Mouse (Mus musculus) inflammation-experienced regulatory T-cells (primary cell): Measurements from ENCODE around the gene Glp2r. TPM values are rescaled to one million over a fixed set of nuclear protein-coding genes. Genes with fewer than 3 reads are reported as not detected.

ENCODE experiments used
- polyA plus RNA-seq, 2 experiments: library from polyadenylated mRNA; unstranded; fragments of 100-300 nt; shearing (Covaris generic); gene quantifications; one replicate each; pipeline ENCODE4 v1.2.1; 2017

Glp2r gene
- polyA plus RNA-seq = not detected

DNA sequence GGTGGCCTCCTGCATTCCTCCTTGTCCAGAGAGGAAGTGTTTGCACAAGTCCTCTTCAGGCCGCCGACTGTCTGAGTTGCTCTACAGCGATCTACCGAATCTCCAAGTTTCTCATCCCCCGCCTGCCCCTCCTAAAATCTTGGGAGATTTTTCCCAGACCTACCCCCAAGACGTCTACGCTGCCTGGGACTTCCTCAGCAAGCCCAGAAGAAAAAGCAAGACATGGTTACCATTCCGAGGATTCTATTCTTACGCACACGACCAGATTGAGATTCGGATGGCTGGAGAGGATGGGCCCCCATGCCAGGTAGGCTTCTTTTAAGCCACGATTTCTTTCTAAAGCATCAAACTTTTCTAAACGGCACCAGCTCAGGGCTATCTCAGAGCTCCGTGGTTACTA is at the start of gene Glp2r:
Gene Glp2r (minus strand): TSS at position 101 of the 400 bp plus-strand sequence.

DNA sequence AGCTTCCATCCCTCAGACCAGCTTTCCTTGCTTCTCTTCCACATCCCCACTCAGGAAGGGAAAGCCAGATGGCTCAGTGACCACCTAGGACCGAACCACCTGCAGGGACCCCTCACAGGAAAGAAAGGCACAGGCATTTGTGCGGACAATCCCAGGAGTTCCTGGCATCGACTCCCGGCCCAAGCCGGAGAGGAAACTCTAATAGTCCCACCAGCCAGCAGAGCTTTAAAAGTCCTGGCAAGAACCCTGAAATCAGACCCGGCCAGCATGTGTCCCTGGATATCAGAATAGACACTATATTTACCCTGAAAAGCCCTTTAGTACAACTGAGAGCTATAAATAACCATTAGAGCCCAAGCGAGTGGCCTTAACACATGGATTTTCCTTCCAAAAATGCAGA is 27.0 kb upstream of the Glp2r start, which contains the start of gene Dhrs7c:
Gene Dhrs7c (plus strand): TSS at position 257 of the 400 bp plus-strand sequence.

DNA sequence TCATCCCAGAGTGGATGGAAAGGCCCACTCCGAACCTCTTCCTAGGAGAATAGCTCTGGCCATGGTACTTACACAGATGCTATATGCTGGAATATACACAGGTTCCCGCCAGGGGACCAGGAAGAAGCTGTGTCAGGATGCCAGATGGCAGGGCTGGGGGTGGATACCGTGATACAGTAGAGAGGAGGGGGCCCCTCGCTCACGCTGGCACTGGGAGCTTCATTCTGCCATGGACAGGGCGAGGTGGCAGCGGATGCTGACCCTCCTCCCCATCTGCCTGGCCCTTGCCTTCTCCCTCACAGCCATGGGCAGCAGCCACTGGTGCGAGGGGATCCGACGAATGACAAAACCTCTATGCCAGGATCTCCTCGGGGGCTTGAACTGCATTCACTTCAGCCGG is 3.4 kb upstream of the Glp2r start, which contains the start of gene Gsg1l2:
Gene Gsg1l2 (plus strand): TSS at position 230 of the 400 bp plus-strand sequence.

DNA sequence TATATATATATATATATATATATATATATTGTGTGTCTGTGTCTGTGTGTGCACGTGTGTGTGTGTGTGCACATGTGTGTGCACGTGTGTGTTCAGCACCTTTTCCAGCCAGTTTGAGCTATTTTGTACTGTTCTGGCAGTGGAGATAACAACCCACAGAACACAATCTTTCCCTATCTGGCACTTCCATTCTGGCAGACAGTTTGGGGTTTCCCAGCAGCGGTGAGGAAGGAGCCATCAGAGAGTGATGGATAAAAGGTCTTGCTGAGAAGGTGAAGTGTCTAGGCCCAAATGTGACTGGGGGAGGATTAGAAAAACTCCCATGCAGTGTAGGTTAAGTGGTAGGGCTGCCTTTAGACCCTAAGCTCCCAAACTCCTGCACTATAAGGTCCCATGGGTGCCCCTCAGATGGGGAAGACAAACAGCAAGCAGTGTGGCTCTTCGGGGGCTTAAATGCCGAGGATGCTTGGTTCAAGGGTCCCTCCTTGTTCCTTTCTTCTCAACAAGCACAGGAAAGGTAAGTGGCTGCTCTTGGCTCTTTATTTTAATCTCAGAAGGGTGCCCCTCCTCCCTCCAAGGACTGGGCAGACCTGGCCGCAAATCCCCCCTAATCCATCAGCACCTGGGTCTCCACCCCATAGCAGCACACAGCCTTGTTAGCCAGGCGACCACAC is 76.1 kb downstream of the Glp2r start, which contains the start of gene Rcvrn:
Gene Rcvrn (plus strand): TSS at position 624 of the 674 bp plus-strand sequence.

Other genes starting within 250 kb of the Glp2r start
- gene Rcvrn, start 75.8 kb downstream of the Glp2r start, polyA plus RNA-seq = not detected
- gene Gsg1l2, start 3.5 kb upstream of the Glp2r start, polyA plus RNA-seq = not detected
- gene Dhrs7c, start 27.0 kb upstream of the Glp2r start, polyA plus RNA-seq = 1 to 10 TPM in 1 of 2 experiments, not detected in 1; 1.5 TPM
- under 1 TPM in 1 of 2 experiments, not detected in 1; 0.65 TPM for gene Usp43, start 151.0 kb upstream of the Glp2r start, polyA plus RNA-seq
- 1 to 10 TPM in 1 of 2 experiments, under 1 TPM in 1; 0.13 to 1.2 TPM for gene Cfap52, start 194.5 kb upstream of the Glp2r start, polyA plus RNA-seq
- gene Stx8, start 195.0 kb upstream of the Glp2r start, polyA plus RNA-seq = 10 to 100 TPM; 59.0 to 70.9 TPM